Mouse (Mus musculus) common myeloid progenitor, adult 5-6 weeks (primary cell): Measurements from ENCODE around the gene Dpp4. TPM values are rescaled to one million over a fixed set of nuclear protein-coding genes. Genes with fewer than 3 reads are reported as not detected.

Experiments
- ATAC-seq: replicated peaks from 2 replicates; pipeline ENCODE4 v1.8.0; 2016; ENCODE audit warnings: low read depth, mild to moderate bottlenecking, moderate TSS enrichment, inconsistent platforms; ENCODE audit not compliant: poor library complexity, severe bottlenecking
- total RNA-seq: library from RNA; stranded (forward); fragments of 200-1000, 187-1606 nt; gene quantifications from 2 replicates; pipeline ENCODE4 v1.2.3, GENCODE M21; 2017

Dpp4 gene
- total RNA-seq, 1 experiment from 2014 or later, result 39.8 TPM

DNA sequence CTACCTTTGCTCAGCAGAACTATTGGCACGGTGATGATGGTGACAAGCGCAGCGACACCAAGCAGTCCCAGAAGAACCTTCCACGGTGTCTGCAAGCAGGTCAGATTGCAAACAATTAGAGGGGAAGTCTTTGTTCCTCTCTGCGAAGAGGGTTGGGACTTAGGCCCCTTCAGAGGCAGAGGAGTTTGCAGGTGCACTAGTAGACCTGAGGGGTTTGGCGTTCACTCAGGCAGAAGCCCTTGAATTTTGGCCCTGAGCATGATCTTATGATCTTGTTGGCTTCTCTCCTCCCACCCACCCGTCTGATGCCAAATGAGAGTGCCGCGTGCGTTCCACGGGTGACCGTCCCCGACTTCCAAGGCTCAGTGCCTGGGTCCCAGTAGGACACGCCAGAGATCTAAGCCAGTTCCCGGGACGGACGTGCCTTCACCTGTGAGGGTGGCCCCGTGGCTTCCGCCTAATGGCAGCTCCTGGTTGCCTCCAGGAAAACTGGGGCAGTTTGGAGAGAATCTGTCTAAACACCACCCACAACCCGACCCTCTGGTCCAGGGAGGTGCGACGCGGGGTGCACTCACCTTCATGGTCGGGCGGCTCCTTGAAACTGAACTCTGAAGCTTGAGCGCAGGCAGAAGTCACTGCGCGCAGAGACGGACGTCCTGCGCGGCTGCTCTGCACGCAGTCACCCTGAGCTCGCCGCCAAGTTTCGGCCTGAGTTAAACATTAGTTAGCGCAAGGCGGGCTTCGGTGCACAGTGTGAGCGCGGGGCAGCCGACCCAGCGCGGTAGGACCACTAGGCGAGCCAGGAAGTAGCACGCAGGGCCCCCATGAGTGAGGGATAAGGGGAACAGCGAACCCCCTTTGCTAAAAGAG lies 585 bp downstream of the Dpp4 start:
- peak; percentile 79 for ATAC-seq

GRCm38 (mm10) chr2:62408701-62409201 lies 3.3 kb downstream of the Dpp4 start:
- ATAC-seq, result peak; percentile 7; the same call in 1 of the 2 replicates

- ATAC-seq, result no peak
Measured at GRCm38 (mm10) chr2:62408216-62408615, 3.8 kb downstream of the Dpp4 start.

- no peak for ATAC-seq
Measured at GRCm38 (mm10) chr2:62403556-62404135, 8.4 kb downstream of the Dpp4 start.

DNA sequence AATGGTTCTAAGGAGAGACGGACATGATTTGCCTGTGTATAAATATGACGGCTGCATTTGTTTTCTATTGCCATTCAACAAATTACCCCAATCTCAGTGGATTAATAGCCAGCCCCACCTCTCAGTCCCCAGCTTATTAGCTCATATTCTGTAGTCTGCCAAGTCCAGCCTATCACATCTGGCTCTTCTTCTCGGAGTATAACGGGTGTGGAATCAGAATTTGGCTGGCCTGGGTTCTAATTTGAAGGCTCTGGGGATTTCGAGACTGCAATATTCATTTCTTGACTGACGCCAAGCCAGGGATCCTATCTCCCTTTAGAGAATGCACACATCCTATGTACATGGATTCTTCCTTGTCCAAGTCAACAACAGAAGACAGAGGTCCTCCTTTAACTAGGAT lies 11.0 kb downstream of the Dpp4 start:
- no peak for ATAC-seq

DNA sequence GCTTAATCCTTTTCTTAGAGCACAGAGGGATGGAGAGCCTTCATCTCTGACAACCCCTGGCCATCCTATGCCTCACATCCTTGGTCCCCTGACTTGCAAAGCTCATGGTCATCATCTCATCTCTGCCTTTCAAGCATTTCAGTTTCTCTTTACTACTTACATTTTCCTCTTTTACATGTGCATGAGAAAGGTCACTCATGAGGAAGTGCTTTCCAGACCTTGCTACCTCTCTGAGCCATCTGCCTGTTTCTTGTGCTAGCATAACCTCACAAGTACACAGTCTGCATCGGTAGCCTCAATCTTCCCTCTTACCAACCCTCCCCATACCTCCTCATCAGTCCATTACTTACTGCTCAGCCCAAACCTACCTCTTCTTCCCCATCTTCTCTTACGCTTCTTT lies 12.2 kb downstream of the Dpp4 start:
- 0 out of 2 replicates have a peak, but pooled peaks have one; percentile 22 for ATAC-seq

DNA sequence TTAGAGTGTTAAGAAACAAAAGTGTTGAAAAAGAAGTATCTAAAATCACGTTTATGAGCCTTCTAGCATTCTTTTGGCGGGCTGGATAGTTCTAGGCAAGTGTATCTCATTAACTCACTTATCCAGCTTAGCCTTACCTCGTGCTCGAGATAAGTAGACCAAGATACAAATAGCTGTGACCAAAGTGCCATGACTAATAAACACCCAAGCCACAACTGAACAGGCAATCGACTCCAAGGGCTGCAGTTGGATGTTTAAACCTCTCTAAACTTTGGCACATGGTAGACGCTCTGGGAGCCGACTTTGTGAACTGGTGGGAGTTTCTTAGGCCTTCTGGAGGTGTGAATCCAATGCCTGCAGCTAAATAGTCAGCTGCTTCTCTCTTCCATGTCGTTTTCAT lies 12.7 kb downstream of the Dpp4 start:
- no peak for ATAC-seq

DNA sequence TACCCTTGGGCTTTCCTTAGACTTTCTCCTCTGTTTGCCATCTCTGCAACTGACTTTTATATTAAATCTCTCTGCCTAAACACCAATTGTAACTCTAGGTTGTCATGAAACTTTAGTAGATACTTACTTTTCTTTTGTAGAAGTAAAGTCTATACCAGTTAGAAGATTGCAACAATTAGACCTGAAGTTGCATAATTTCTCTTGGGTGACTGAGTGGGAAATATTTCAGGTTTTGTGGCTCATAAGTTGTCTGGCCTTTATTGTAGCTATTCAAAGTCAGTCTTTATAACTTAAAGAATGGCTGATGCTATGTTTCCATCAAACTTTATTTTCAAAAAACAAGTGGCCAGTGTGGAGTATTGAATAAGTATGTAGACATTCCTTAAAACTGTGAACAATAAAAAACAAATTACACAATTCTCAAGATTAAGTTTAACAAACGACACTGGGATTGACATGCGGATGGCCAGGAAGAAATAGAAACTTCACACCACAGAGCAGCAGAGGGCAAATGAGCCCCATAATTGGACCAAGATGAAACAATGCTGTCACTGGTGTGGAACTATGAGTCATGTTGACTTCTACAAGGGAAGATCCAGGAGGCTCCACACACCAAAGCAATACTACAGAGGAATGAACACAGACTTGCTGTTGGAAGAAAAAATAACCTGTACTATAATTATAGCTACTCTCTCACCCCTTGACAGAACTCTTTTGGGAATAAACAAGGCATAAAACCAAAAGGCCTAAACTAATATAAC lies 13.7 kb downstream of the Dpp4 start:
- no peak for ATAC-seq

- no peak for ATAC-seq
Measured at GRCm38 (mm10) chr2:62397661-62398060, 14.4 kb downstream of the Dpp4 start.

- no peak for ATAC-seq
Measured at GRCm38 (mm10) chr2:62396799-62397198, 15.2 kb downstream of the Dpp4 start.

DNA sequence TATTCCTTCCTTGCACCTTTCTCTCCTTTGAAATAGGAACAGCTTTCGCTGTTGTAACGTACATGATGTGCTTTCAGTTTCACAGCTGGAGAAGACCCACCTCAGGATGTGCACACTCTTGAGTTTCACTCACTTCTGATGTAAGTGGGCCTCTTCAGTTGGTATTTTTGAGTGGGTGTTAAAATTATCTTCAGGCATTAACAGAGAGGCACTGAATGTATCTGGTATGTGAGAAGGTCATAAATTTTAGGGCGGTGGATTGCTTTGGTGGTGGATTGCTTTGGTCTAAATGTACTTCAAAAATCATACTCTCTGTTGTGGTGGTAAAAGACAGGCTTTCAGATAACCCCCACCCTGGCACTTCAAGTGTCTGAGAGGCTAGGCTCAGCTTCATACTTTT lies 17.2 kb downstream of the Dpp4 start:
- no peak for ATAC-seq

GRCm38 (mm10) chr2:62392098-62392497 lies 19.9 kb downstream of the Dpp4 start:
- peak; percentile 30 for ATAC-seq

DNA sequence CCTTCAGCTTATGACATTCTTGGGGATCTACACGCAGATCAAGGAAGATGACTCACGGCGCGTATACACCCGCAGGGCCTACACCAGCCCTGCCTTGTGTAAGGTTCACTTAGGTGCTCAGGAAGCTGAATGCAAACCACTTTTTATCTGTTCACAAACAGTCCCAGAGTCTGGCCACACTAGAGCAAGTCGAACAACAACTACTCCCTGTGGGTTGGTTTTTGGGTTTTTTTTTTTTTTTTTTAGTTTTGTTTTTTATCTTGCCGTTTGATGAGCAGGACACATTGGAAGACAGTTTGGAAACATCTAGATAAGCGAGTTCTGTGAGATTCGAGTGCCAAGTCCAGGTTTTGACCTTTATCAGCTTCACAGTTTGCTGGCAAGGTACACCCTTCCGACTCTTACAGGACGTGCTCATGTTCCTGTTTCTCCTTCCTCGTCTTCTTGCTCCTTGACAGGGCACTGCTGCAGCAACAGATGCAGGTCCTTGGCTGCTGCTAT lies 21.0 kb downstream of the Dpp4 start:
- peak; percentile 84 for ATAC-seq

DNA sequence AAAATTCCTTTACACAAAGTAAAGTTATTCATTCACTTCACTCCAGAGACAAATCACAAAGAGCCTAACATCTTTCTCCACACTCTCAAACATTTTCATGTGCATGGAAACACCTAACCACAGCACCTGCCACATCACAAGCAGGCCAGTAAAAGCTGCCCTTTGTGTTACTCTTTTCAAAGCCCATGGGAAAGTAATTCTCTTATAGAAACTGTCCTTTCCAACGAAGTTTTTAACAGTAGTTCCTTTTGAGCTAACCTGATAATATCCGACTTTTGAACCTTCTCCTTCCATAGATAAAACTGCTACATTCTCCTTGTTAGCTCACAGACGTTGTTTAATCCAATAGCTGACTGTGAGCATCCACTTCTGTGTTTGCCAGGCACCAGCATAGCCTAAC lies 21.7 kb downstream of the Dpp4 start:
- ATAC-seq, result no peak

GRCm38 (mm10) chr2:62388841-62389240 lies 23.2 kb downstream of the Dpp4 start:
- no peak for ATAC-seq

- no peak for ATAC-seq
Measured at GRCm38 (mm10) chr2:62383196-62383595, 28.8 kb downstream of the Dpp4 start.

GRCm38 (mm10) chr2:62382440-62382839 lies 29.6 kb downstream of the Dpp4 start:
- no peak for ATAC-seq

GRCm38 (mm10) chr2:62381756-62382155 lies 30.3 kb downstream of the Dpp4 start:
- ATAC-seq, result no peak

DNA sequence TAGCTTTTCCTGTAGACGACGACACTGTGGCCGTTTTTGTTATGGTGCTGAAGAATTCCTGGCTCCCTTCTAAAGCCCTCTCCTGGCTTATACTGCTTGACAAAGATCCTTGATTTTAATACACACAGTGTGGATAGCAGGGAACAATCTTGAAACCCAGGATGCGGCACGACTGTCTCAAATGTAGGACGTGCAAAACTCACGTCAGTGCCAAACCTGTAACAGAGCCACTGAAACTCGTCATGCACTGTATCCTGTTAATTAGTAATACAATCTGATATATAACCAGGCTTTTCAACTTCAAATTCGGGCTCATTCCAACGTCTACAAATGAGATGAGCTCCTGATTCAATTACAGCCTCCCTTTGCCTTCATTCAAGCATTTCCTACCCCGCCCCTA lies 38.3 kb downstream of the Dpp4 start:
- ATAC-seq, result no peak

GRCm38 (mm10) chr2:62370048-62370447 lies 42.0 kb downstream of the Dpp4 start:
- ATAC-seq, result no peak
